Mouse (Mus musculus): ENCODE measurements around the gene Cyp26b1.
"Not testable (repeated sequence)": the region's sequence is repeated elsewhere in the genome, so short reads cannot be mapped to it uniquely, and the experiment has no call there.

The Cyp26b1 gene

DNA sequence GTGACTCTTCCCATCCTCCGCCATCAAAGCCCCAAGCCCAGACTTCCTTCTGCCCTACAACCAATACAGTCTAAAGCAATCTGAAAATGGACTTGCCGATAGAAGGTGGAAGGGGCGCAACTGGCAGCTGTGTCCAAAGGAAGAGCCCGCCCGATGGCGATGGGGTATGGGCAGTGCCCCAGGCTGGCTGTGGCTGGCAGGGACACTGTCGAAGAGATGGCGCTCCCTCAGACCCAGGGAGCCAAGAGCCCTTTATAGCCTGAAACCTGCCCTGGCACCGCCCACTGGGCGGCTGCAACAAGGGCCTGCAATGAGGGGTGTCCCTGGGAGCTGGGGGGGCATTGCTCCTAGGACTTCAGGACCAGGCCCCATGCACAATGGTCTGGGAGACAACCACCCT lies at the start of gene Cyp26b1:
Cyp26b1 (minus strand) TSS at position 216 of the 400 bp plus-strand sequence.
- in situ Hi-C loops (cut with MboI, MseI) = no loop called here

DNA sequence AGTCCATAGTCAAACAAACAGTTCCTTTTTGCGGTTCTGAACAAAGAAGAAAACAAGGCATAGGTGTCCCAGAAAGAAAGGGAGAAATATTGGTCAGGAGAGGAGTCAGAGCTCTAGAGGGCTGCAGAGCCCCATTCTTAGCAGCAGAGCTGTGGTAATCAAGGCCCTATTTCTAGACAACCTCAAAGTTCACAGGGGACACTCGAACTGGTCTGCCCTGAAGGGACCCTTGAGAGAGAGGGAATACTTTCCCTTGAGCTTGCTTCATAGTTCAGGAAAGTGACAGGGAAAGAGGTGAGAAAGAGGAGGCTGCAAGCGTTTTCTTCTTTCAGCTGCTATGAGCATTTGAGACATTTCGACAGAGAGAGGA lies 47.3 kb upstream of the Cyp26b1 start:
- in situ Hi-C loops (cut with MboI, MseI) = no loop called here

DNA sequence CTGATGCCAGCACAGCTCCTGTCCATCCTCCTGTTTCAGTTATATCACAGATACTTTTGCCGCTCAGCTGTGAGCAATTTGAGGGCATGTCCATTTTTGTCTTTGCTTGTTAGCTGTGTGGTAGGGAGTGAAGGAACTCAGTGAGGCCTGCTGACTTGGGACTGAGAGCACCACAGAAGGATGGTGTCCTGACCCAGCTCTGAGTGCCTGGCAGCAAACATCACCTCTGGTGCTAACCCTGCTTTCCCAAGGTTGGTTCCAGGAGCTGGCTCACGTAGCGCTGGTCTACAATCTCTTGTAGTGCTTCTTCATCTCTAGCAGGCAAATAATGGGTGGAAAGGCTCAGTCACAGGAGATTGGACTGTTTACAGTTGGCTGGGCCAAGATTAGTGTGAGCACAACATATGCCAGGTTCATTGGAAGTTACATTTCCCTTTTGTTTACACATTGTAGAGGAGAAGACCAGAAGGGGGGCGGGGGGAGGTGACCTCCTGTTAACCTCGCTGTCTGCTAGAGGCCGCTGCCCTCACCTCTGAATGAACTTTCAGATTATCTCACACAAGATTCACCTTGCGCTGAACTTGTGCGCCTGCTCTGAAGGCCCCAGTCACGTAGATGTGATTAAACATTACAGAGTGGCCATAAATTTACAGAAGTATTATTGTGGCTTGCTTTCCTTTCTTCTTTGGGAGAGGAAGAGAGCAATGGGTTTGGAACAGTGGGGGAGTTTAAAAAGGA lies 46.8 kb upstream of the Cyp26b1 start:
- in situ Hi-C loops (cut with MboI, MseI) = no loop called here

DNA sequence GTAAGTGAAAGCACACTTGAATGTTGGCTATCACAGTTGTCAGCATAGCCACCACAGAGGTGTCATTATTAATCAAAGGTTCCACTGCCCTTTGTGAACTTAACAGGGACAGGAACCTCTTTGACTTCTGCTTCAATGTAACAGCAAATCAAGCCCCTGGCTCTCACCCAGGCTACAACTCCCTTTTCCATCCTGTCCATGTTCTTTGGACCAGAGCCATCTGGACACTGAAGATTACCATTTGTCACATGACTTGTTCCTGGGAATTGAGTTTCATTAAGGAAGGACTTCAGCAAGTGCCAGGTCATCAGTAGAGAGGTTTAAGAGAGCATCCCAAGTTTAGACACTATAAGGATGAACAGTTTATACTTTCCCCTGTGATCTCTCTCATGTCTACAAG lies 44.5 kb upstream of the Cyp26b1 start:
- in situ Hi-C loops (cut with MboI, MseI) = no loop called here

DNA sequence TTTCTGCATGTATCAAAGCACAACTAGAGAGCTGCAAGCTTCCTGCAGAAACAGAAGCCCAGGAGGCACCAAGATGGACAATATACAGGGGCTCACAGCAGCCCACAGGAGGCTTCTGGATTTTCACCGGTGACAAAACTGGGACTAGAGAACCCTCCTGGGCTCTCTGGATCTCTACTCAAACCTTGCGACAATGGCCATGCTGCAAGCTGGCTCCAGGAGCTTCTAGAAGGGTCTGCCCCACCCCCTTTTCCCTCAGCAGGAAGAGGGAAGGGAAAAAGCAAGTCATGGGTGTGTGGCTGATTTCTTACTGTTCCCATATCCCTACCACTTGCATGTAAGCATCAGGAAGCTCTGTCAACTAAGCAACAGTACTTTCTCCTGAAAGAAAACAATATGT lies 37.9 kb upstream of the Cyp26b1 start:
- in situ Hi-C loops (cut with MboI, MseI) = no loop called here

DNA sequence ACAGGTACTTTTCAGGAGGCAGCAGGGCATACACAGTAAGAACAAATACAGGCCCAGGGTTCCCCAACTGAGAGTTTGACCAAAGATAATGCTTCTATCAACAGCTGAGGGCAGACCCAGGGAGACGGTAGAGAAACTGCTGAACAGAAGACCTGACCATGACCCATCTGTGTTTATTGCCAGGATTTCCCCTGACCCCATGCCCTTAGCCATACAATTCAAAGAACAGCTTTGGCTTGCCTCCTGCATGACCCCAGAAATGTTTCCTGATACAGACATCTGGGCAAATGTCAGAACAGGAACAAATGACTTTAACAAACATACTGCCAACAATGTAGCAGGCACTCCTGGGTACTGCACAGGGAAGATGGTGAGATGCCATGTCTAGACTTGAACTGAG lies 36.6 kb upstream of the Cyp26b1 start:
- in situ Hi-C loops (cut with MboI, MseI) = no loop called here

DNA sequence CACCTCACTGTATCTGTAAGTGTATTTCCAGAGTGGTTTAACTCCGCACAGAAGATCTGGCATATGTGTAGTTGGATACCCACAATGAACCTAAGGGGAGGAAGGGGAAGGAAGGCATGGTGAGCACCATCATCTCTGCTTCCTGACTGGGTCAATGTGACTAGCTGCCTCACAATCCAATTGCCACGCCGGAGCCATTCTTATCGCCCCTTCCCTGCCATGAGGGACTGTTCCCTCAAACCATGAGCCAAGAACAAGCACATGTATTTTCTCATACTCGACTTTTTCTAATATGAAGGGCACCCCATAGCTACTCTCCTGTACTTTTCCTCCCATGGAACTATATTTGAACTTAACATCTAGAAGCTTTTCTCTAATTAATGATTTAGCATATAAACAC lies 35.1 kb upstream of the Cyp26b1 start:
- in situ Hi-C loops (cut with MboI, MseI) = no loop called here

DNA sequence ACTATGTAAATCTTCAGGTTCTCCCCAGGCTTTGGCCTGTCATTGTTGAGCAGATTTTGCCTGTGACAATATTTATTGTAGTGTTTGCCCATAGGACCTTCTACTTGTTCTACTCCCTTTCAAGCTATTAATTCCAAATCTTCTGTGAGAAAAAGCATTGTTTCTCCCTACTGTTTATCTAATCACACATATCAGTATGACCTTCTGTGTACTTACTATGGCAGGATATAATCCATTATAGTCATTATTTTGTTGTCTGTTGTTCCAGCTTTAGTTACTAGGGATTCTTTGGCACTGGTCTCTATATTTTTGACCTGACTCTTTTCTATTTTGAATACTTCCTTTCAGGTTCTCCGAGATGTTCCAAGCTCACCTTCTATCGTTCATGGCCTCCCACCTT lies 32.7 kb upstream of the Cyp26b1 start:
- in situ Hi-C loops (cut with MboI, MseI) = no loop called here

DNA sequence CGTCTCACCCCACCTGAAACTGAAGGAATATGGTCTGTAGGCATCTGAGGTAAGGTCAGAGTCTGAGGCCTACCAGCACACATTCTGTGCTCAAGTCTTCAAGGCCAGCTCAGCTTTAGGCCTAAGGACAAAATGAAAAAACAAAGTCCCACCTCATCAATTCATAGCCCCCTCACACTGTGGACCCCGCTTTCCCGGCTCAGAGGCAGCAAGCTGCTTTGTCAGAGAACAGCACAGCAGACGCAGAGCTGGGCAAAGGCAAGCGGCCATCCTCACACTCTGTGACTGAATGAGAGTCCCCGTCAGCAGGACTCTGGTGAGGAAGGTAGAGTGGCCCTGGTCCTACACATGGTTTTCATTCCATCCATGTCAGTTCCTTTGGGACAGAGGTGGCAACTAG lies 25.5 kb upstream of the Cyp26b1 start:
- in situ Hi-C loops (cut with MboI, MseI) = no loop called here

DNA sequence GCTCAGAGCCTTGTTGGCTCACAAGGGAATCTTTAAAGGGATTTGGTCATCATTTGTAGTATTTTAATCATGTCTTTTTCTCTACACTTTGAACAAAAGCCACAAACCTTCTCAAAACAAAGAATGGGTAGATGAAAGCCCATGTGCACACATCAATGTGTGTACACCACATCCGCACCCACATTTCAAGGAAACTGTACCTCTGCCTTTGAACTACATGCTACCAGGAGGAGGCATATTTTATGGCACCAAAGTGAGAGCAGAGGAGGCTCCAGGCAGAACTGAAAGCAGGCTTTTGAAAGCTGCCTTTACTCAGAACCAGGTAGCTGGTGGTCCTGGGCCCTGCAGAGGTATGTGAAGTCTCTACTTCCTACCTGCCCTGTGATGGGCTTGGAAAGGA lies 23.3 kb upstream of the Cyp26b1 start:
- in situ Hi-C loops (cut with MboI, MseI) = no loop called here

DNA sequence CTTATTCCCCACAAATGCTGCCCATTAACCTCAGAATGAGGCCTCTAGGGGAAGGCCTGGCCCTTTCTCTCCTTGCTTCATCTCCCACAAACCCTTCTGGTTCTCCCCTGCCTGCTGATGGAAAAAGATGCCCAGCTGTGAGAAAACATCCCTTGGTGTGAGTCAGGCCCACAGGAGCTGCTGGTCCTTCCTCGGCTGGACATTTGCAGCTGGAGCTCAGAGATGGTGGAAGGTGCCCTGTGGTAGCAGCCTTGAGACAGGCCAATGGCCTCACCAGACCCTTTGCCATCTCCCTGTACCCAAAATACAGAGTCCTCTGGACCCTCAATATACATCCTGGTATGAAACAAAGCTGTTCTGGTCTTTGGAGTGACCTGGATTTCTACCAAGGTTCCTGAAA lies 22.9 kb upstream of the Cyp26b1 start:
- in situ Hi-C loops (cut with MboI, MseI) = no loop called here

DNA sequence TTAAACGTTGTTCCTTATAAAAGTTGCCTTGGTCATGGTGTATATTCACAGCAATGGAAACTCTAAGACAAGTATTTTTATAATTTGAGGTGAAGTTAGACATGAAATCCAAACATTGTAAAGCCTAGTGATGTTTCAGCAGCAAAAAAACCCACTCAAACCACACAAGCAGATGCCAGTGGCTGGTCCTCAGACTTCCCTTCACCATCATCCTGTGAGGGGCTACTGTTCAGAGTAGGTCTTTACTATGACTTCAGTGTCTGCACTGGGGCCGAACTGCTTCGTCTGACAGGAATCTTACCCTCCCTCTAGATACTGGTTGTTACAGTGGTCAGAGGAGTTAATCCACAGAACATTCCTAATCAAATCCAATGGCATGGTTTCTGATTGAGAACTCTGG lies 19.9 kb upstream of the Cyp26b1 start:
- in situ Hi-C loops (cut with MboI, MseI) = no loop called here

DNA sequence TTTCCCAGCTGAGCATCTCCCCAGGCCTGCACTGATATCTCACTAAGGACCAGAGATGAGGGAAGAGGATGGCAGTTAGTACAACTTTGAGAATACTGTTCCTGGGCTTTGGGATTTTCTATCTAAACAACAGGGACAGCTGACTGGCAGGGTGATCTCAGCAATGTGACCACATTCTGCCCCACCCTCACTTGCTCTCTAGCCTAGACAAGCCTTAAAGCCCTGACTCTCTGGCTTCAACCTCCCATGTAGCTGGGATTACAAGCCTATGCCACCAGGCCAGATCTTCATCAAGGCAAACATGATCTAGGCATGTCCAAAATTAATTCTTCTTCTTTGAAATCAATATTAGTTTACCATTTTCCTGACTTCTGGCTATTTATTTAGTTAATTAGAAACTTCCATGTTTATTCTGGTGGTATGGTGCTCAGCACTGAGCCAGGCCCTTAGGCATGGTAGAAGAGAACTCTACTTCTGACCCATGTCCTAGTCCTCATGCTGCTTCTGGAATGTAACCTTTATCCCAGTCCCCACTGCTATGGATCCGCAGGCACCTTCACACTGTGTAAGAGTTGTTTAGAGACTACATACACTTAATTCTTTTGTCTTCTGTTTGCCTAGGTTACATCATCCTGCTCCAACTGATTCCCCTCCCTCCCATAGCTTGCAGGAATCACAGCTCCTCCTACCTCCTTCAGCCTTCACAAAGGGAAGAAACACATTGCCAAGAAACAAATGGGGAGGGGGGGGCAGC lies 7.6 kb upstream of the Cyp26b1 start:
- in situ Hi-C loops (cut with MboI, MseI) = no loop called here

DNA sequence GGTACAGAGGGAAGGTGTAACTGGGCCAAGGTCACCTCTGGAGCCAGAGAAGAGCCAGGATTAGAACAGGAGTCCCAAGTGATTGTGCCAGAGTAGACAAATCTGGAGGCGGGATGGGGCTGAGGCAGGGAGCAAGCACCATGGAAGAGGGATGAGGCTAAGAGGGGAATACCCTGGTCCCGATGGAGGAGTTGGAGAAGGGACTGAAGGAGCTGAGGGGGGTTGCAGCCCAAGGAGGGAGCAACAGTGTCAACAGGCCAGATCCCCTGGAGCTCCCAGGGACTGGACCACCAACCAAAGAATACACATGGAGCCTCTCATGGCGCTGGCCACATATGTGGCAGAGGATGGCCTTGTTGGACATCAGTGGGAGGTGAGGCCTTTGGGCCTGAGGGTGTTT lies 5.6 kb upstream of the Cyp26b1 start:
- in situ Hi-C loops (cut with MboI, MseI) = not testable (repeated sequence)

DNA sequence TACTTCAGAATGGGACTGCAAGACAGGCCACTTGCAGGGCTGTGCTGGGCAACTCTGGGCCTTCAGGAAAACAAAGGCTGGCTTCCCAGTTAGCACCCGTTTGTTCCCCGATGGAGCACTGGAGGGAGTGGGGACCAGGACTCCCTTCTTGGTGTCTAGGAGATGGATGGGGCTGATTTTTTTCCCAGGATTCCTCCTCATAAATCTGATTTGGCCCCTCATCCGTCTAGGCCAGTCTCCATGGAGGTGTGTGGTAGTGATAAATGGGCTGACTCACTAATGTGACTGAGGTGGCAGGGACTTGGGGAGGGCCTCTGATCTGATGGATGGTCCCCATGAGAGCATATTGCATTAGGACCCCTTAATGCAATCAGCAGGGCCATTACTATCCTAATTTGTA lies 5.0 kb upstream of the Cyp26b1 start:
- in situ Hi-C loops (cut with MboI, MseI) = no loop called here

DNA sequence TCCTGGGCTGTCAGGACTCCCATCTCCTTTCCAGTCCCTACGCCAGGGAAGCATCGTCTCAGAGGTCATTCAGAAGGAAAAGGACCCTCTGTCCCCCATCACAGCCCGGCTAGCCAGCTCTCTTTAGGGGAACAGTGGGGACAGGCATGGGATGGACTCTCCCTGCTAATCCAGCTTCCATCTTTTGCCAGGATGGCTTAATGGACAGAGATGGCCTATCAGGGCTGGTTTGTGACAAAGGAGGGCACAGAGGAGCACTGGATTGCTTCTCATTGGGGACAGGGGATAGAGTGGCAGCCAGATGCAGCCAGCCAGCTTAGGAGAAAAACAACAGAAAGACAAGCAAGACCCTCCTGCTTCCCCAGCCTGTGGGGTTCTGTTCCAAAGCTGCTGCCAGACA lies 918 bp upstream of the Cyp26b1 start:
- in situ Hi-C loops (cut with MboI, MseI) = no loop called here

DNA sequence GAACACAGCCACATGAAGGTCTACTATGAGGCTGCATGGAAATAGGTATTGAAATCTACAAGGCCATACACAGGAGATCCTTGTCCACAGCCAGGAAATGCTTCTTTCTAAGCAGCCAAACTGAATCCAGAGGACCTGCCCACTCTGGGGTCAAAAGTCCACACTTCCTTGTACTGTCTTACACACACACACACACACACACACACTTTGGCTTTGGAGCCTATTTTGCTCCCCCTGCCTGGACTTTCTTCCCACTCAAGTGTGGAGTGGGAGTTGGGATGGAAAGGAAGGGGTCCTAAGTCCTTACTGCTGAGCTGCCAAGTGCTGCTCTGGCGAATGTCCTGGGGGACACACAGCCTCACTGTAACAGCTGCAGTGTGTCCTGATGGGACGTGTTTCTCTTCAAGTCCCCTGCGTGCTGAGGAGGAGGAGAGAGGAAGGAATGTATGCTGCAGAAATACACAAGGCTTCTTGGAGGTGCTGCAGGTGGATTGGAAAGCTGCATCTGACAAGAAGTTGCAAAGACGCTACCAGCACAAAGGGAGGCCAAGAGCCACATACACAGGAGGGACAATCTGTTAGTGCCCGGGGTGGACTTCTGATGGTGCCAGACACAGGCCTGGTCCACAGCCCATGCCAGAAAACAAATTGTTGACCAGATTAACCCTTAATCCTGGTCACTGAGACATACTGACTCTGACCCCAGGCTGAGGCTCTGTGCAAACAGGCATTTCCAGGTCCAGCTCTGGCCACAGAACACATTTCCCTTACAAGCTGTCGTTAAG lies 2.6 kb downstream of the Cyp26b1 start:
- in situ Hi-C loops (cut with MboI, MseI) = no loop called here

DNA sequence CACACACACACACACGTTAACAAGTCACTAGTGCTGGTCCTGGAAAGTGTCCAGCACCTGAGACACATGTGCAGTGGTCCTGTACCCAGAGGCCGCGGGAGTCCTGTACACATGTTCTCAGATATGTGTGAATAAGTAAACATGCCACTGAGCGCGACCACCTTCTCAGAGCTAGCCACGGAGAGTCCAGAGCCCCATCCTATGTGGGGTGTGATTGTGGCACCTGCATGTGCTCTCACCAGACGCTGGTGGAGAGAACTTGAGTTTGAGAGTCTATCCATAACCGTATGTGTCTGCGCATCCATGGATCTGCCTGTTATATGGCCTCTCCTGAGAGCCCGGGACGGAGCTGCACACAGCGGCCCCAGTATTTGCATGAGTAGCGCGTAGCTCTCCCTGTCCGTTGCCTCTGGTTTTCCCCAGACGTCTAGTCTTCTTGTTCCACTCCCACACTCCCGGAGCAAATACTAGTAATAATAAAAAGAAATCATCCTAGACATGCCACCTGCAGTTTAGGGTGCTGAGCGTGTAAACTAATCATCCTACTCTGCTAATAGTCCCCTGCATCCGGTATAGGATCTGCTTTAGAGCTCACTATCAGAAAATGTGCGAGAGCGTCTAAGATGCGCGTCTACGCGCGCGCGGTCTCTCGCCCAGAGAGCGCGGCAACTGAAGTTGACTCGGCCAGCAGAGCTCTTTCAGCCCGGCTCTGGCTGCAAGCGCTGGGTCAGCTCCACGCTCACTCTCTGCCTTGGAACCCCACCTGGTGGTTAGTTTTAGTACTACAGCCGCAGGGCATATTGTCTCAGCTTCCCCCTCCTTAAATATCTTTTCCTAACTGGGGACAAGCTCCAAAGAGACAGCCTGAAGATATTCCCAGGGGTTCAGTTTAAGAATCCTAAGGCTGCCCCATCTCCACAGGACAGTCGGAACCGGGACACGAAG lies 3.7 kb downstream of the Cyp26b1 start:
- in situ Hi-C loops (cut with MboI, MseI) = loop anchor here (10.0 kb wide), 1 partner anchor 885 kb away; no protein-coding TSS in a partner anchor

DNA sequence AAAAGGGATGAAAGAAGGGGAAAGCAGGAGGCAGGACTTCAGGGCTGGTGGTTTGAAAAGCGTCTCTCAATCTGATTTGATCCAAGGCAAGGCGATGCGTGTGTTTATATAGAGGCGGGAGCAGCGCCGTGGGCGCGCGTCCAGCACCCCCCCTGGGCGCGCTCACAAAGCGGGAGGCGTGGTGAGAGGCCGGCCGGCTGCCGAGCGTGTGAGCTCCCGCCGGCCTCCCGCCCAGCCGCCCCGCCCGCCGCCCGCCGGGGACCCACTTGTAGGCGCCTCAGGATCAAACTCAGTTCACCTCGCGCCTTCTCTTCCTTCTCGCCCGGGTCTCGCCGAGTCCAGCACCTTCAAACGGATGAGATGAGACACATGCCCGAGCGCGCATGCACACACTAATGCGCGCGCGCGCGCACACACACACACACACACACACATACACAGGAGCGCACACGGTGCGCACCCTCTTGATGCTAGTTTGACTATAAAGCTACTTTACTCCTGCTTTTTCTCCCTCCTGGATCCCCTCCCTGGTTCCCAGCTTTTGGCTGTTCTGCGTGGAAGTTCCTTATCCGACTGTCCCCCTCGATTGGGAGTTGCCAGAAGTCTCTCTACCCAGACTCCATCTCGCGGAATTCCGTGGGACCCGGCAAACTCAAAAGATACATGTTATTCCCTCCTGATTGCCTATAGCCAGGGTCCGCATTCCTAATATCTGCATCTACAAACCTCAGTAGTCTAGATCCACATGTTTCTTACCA lies 4.6 kb downstream of the Cyp26b1 start:
- in situ Hi-C loops (cut with MboI, MseI) = loop anchor here (10.0 kb wide), 1 partner anchor 884 kb away; no protein-coding TSS in a partner anchor

DNA sequence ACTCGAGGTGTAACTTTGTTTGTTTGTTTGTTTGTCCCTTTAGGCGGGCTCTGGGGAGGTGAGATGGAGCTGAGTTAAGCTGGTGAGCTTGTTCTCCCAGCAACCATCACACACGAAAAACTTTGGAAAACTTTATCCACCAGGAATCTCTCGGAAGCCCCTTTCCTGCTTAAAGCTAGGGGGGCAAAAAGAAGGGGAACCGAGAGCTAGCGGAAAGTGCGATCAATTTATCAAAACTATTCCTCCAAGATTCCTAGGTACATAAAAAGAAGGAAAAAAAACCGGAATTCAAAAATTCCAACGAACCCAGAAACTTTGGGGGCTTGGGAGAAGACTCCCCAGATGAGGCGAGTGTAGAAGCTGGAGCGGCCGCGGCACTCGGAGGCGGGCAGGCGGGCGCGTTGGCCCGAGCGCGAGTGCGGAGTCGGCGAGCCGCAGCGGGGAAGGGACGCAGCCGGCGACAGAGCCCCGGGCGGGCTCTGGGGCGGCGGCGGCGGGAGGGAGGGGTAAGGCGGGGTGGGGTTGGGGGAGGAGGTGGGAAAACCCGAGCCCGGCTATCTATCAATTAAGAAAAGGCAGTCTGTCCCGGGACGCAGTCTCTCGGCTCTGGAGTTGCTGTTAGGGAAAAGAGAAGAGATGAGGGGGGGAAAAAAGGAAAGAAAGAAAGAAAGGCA lies 5.3 kb downstream of the Cyp26b1 start:
- in situ Hi-C loops (cut with MboI, MseI) = loop anchor here (10.0 kb wide), 1 partner anchor 884 kb away; no protein-coding TSS in a partner anchor
